Mouse (Mus musculus) embryo, embryonic 10.5 days (tissue): Measurements from ENCODE around the gene Fbxw27.
"Not testable (repeated sequence)": the region's sequence is repeated elsewhere in the genome, so short reads cannot be mapped to it uniquely, and the experiment has no call there.

ENCODE experiments used
- DNase-seq: peaks from one replicate; pipeline ENCODE4 v3.0.0-alpha.2; 2015; ENCODE audit warnings: low spot score

Gene Fbxw27

DNA sequence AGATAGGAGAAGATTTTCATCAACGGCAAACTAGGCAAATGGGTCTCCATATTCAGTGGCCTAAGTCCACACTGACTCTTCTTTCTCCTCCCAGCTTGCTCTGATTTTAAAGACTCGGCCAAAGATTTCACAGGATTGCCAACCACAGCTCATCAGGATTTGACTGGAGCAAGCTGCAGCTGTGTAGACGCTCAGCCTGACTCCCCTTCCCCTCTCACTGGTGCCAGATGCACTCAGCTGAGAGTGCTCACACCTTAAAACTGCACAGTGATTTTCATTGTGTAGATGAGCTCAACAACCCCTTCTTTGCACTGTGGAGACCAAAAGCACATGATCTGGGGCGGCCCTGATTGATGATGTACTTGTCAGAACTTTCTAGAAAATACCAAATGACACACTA is at the start of gene Fbxw27:
Gene Fbxw27 (minus strand): TSS at position 101 of the 400 bp plus-strand sequence.
- not testable (repeated sequence) for DNase-seq

DNA sequence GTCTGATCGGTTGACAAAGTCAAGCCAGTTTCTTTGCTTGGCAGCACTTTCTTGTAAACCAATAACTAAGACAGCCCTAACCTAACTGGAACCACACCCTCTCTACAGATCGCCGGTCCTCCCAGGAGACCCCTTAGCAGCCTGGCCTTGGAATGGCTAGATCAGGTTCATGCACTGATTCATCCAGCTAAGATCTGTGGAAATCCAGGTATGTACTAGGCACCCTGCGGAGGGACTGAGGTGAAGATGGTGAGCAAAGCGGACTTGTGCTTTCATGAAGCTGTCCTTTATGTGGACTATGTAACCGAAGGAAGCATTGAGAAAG is 42.6 kb upstream of the Fbxw27 start:
- DNase-seq: no peak

DNA sequence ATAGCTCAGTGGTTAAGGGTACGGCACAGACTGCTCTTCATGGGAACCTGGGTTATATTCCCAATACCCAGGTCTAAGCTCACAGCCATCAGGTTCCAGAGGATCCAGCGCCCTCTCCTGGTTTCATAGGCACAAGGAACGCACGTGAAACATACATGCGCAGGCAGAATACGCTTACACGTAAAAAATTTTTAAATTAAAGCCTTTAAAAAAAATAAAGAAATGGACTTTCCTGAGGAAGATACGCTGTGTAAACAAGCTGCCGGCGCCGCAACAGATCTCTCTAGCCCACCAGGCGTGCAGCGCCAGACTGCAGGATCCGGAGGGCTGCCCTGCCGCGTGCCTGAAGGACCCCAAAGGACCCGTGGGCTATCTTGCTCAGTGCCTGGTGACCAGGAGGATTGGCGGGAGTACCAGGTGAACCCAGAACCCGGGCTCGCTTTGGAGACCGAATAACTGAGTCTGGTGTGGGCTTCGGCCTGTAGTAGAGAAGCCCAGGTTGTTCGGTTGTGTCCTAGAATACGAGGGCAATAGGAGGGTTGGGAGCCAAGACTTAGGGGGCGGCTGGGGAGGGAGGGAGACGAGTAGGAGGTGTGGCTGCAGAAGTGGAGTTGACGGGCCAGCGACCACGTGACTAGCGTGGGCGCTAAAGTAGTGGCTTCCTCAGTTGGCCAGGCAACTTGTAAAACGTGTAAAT is 42.1 kb upstream of the Fbxw27 start, which contains the start of gene Nme6:
Gene Nme6 (plus strand): TSS at position 359 of the 697 bp plus-strand sequence.
- DNase-seq: peak; percentile 94

DNA sequence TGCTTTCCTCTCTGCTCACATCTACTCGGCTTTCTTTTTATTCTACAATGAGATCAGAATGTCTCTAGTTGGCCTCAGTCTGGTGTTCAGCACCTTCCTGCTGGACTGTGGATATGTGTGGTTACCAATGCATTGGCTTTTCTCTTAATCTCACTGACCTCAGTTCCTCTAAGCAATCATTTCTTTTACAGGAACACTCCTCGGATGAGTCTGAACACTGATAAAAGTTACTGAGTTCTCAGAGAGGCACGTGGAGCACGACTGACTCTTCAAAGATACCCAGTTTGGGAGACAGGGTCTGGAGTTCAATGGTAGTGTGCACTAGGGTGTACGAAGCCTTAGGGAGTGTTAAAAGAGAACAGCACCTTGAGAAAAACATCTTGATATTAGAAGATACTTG is 35.7 kb upstream of the Fbxw27 start:
- DNase-seq: no peak

DNA sequence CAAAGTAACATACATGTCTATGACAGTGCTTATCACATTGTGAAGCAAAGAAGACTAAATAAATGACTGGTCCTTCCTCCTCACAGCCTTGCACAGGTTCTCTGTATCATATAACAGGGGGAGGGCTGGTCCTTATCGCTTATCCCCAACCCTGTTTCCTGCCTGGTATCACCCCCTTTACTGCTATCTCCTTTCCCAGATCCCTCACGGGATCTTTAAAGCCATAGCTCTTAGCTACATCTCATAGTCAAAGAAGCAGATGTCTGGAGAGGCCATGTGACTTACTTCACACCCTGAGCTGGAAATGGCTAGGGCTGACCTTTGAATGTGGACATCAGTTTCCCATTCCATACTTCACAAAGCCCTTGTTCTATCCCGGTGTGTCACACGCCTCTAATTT is 35.3 kb upstream of the Fbxw27 start:
- DNase-seq: no peak

GRCm38 (mm10) chr9:109816341-109816740 is 25.9 kb upstream of the Fbxw27 start:
- DNase-seq: no peak

- peak; percentile 9 for DNase-seq
Observed at GRCm38 (mm10) chr9:109813424-109813823, 23.0 kb upstream of the Fbxw27 start.

GRCm38 (mm10) chr9:109811980-109812379 is 21.5 kb upstream of the Fbxw27 start, which contains the start of gene Spink8:
Gene Spink8, plus strand, starts transcription at chr9:109812280.
- DNase-seq: no peak

GRCm38 (mm10) chr9:109807898-109808297 is 17.4 kb upstream of the Fbxw27 start:
- no peak for DNase-seq

DNA sequence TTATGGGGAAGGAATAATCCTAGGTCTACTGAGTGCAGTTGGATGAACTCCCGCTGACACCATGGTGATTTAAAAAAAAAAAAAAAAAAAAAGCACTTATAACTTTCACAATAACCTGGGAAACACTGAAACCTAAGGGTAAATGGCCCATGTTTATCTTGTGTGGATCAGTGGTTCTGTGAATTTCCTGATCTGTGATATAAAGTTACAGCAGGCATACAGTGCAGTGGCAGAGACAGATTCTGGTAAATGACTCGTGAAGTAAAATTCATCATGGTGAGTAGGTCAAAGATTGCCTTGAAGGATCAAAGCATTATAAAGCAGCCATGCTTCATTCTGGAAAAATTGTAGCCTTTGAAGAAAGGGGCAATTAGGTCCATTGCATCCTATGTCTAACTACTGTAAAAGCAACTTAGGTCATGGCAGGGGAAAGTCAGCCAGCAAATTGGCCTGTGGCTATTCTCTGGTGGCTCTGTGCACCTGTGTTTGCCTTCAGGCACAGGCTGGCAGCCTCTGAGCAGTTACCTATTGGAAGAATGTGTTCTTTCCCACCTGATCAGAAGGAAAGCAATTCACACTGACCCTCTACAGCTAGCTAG is 16.3 kb upstream of the Fbxw27 start:
- no peak for DNase-seq

- DNase-seq: no peak
Observed at GRCm38 (mm10) chr9:109806260-109806659, 15.8 kb upstream of the Fbxw27 start.

GRCm38 (mm10) chr9:109805596-109805995 is 15.1 kb upstream of the Fbxw27 start:
- not testable (repeated sequence) for DNase-seq

DNA sequence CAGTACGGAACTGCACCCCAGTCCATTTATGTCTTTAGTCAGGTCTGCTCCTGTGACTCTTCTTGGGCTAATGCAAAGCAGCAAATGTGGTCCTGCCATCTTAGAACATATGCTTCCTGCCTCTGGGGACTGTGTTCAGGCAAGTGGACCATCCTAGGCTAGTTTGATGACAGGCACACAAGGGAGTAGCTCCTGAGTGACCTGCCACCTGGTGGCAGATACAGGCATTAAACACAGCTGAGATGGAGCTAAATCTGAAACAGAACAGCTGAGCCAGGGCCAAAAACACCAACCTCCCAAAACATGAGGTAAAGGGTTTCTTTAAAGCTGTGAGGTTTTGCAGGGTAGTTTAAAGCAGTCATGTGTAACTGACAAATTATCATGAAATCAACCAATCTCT is 7.6 kb upstream of the Fbxw27 start:
- DNase-seq: peak; percentile 53

DNA sequence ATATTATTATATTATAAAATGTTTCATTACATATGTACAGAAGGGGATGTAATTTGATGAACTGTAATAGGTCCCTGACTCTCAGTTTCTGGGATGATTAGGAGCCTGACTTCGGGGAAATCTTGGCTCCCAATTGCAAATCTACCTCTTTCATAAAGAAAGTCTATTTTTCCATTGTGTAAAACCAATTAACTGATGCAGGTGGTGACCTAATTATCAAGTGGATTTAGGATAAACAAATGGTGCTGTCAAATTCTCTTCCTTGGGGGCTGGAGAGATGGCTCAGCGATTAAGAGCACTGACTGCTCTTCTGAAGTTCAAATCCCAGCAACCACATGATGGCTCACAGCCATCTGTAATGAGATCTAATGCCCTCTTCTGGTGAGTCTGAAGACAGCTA is 5.3 kb upstream of the Fbxw27 start:
- no peak for DNase-seq

DNA sequence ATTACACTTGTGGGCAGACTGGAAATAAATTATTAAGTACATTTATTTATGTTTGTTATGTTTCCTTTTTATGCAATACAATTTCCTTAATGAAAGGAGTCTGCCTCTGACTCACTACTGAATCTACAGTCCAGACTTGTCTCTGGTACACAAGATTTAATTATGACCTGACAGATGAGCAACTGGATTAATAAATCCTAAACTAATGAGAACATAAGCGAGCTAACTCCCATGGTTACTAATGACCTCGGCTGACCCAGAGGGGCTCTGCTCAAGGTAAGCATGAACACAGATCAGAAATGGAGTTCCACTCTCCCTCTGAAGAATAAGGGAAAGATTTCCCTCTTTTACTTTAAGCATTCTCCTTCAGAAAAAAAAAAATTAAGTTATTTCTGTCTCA is 4.8 kb upstream of the Fbxw27 start:
- no peak for DNase-seq

- DNase-seq: not testable (repeated sequence)
Observed at GRCm38 (mm10) chr9:109766841-109767240, 23.6 kb downstream of the Fbxw27 start.

- DNase-seq: not testable (repeated sequence)
Observed at GRCm38 (mm10) chr9:109745989-109746388, 44.5 kb downstream of the Fbxw27 start, which contains the start of gene Fbxw26. Gene Fbxw26, minus strand, starts transcription at chr9:109746089.
